Comparison of ENCODE assay signal across 15 mouse cellular contexts in the genomic region with DNA sequence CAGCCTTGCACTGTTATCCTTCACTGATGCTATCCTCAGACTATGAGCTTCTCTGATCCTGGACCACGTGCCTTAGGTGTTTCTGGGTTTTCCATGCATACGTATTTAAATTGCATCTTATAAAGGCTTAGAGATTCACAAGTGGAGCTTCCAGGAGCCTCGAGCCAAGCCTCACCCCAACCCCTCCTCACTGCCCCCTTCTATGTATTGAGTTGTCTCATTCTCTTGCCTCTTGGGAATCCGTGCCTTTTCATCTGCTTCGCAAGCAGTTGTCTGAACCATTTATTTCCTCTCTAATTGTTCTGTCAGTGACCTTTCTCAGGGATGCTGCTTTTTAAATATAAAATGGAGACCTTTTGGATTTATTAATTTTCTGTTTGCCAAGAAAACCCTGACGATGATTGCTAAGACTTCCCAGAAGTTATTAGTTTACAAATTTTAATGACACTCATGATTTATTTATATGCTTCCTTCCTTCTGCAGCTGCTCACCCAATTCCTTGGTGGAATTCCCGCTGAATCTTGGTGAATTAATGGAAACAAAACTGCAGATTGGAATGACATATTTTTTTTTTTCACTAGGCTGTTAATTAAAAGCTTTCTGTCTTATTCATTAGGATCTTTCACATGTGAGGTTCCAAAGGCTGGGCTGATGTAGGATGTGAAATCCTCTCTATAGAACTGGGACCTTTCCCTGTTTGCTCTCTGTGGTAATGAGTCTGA.
"Had no signal": no experiment of that assay in that cellular context is flagged by ENCODE, and none has a peak within 500 bp of the region (broad histone marks: within the 10 kb centered on the region; RNA-seq: fewer than 3 reads in every experiment).

No protein-coding gene starts in this region.

- H3K27ac ChIP-seq: kidney, embryonic 15.5 days; left cerebral cortex, adult 2 months; limb, embryonic 15.5 days; liver, embryonic 12.5 days; neural tube, embryonic 12.5 days; stomach, embryonic 15.5 days had no signal

- H3K9ac ChIP-seq: kidney, embryonic 15.5 days; limb, embryonic 15.5 days; liver, embryonic 12.5 days; lung, embryonic 14.5 days; neural tube, embryonic 12.5 days; stomach, embryonic 15.5 days had no signal

- DNase-seq: kidney, adult 11 months; kidney, postnatal 25 days; lung, embryonic 14.5 days; lung, postnatal 10 days; lung, postnatal 4 days; right cerebral cortex, postnatal 14 days; thymus, adult 2 months; thymus, postnatal 25 days had no signal

- H3K4me3 ChIP-seq: kidney, embryonic 15.5 days; left cerebral cortex, adult 2 months; limb, embryonic 15.5 days; liver, embryonic 12.5 days; megakaryocyte, embryonic 14.5 days; neural tube, embryonic 12.5 days; stomach, embryonic 15.5 days had no signal

- H3K4me2 ChIP-seq: kidney, embryonic 15.5 days; limb, embryonic 15.5 days; liver, embryonic 12.5 days; lung, embryonic 14.5 days; neural tube, embryonic 12.5 days; stomach, embryonic 15.5 days had no signal

- H3K9me3 ChIP-seq: kidney, embryonic 15.5 days; limb, embryonic 15.5 days; liver, embryonic 12.5 days; neural tube, embryonic 12.5 days; stomach, embryonic 15.5 days had no signal

- H3K36me3 ChIP-seq: kidney, embryonic 15.5 days; limb, embryonic 15.5 days; liver, embryonic 12.5 days; neural tube, embryonic 12.5 days; stomach, embryonic 15.5 days had no signal

- H3K27me3 ChIP-seq: kidney, embryonic 15.5 days; limb, embryonic 15.5 days; liver, embryonic 12.5 days; megakaryocyte, embryonic 14.5 days; neural tube, embryonic 12.5 days; stomach, embryonic 15.5 days had no signal

- H3K4me1 ChIP-seq: kidney, embryonic 15.5 days; limb, embryonic 15.5 days; liver, embryonic 12.5 days; megakaryocyte, embryonic 14.5 days; neural tube, embryonic 12.5 days; stomach, embryonic 15.5 days had no signal

- ATAC-seq: liver, embryonic 12.5 days had no signal
